Mouse (Mus musculus) hindbrain, embryonic 12.5 days (tissue): Measurements from ENCODE around the gene Zfp827. TPM values are rescaled to one million over a fixed set of nuclear protein-coding genes. Genes with fewer than 3 reads are reported as not detected.
A peak's percentile ranks its signal among the peaks of the same experiment; 100 is the strongest.

Source experiments
- ATAC-seq: fragments of 200-750 bp; cut with Nextera tagmentation; 2 replicates; pipeline ENCODE4 v1.8.0; 2017; ENCODE audit warnings: moderate TSS enrichment; ENCODE audit not compliant: low FRiP score
- H3K27ac ChIP-seq: fragments of 300-500 bp; sonication (generic); 2 replicates; pipeline ENCODE4 v1.5.1; 2016; ENCODE audit warnings: mild to moderate bottlenecking
- H3K27me3 ChIP-seq: fragments of 300-500 bp; sonication (generic); 2 replicates; pipeline ENCODE4 v1.6.1; 2016; ENCODE audit warnings: mild to moderate bottlenecking
- H3K36me3 ChIP-seq: fragments of 300-500 bp; sonication (generic); 2 replicates; pipeline ENCODE4 v1.6.1; 2016; ENCODE audit warnings: mild to moderate bottlenecking
- H3K4me1 ChIP-seq: fragments of 300-500 bp; sonication (generic); 2 replicates; pipeline ENCODE4 v1.6.1; 2016
- H3K4me2 ChIP-seq: fragments of 300-500 bp; sonication (generic); replicated peaks from 2 replicates; pipeline ENCODE4 v1.6.1; 2016; ENCODE audit warnings: mild to moderate bottlenecking
- H3K4me3 ChIP-seq: fragments of 300-500 bp; sonication (generic); 2 replicates; pipeline ENCODE4 v1.5.1; 2016; ENCODE audit warnings: mild to moderate bottlenecking
- H3K9ac ChIP-seq: fragments of 300-500 bp; sonication (generic); 2 replicates; pipeline ENCODE4 v1.6.1; 2016; ENCODE audit warnings: mild to moderate bottlenecking, moderate library complexity
- H3K9me3 ChIP-seq: fragments of 300-500 bp; sonication (generic); replicated peaks from 2 replicates; pipeline ENCODE4 v1.6.1; 2016; ENCODE audit warnings: mild to moderate bottlenecking
- WGBS: fragments of 180-500 bp; shearing (Covaris S2); methylation state at CpG from one replicate; pipeline ENCODE4 v1.1.7; 2016; 5-methylcytosine and 5-hydroxymethylcytosine counted together
- polyA plus RNA-seq: library from polyadenylated mRNA; unstranded; fragments of >200 nt; fragmentation: Nextera tagmentation; extraction: Ambion mirVana; gene quantifications from 2 replicates; pipeline ENCODE4 v1.2.1, GENCODE M21; 2016

Gene Zfp827
- polyA plus RNA-seq, 1 experiment from 2014 or later = 14.2 TPM

DNA sequence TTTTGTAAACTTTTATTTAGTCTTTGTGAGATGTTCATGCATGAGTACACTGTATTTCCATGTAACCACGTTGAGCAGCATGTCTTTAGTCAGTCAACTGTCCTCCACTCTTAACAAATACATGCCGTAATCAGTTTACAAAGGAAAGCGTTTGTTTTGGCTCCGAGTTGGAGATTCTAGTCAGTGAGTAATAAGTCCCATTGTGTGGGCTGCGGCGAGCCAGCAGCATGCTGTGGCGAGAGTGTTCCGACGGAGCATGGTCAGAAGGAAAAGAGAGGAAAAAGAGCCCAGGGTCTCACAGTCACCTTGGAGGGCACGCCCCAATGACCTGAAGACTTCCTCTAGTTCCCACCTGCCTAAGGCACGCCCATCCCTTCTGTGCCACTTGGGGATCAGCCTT lies 68.7 kb downstream of the Zfp827 start:
- 0 out of 2 replicates have a peak, but pooled peaks cover 3% of the 10 kb centered on the region for H3K4me1 ChIP-seq
- no peaks in the 10 kb centered on the region for H3K9me3 ChIP-seq
- H3K4me2 ChIP-seq = no peak overlapping the region
- no peak overlapping the region for H3K4me3 ChIP-seq
- no peak overlapping the region for H3K27ac ChIP-seq
- H3K27me3 ChIP-seq = no peaks in the 10 kb centered on the region
- no peak overlapping the region for H3K9ac ChIP-seq
- ATAC-seq = no peak
- H3K36me3 ChIP-seq = peaks cover 15% of the 10 kb centered on the region
- 61% methylated on average over 11 of the region's 11 CpGs for WGBS

DNA sequence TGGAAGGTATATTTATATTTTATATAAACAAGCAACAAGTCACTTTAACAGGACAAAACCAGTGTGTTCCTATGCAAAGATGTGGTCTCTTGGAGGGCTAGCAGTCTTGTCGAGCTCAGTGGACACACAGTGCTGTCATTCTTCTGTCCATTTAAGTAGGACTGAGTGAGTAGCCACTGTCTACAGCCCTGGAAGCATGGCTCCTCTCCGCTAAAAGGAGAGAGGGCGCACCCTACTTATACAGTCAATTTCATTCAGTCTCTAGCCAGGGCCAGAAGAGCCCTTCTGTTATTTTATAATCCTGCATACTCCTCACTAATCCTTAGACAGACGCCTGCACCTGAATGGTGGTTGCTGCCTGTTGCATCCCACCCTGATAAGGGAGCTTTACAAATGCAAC lies 74.5 kb downstream of the Zfp827 start:
- WGBS = 85% methylated on average over 4 of the region's 4 CpGs
- H3K9ac ChIP-seq = no peak overlapping the region
- no peak for ATAC-seq
- H3K4me2 ChIP-seq = no peak overlapping the region
- no peaks in the 10 kb centered on the region for H3K9me3 ChIP-seq
- H3K4me1 ChIP-seq = peaks cover 26% of the 10 kb centered on the region; the same call in 1 of the 2 replicates
- H3K27me3 ChIP-seq = no peaks in the 10 kb centered on the region
- H3K4me3 ChIP-seq = no peak overlapping the region
- H3K27ac ChIP-seq = no peak overlapping the region
- peaks cover 6% of the 10 kb centered on the region for H3K36me3 ChIP-seq

DNA sequence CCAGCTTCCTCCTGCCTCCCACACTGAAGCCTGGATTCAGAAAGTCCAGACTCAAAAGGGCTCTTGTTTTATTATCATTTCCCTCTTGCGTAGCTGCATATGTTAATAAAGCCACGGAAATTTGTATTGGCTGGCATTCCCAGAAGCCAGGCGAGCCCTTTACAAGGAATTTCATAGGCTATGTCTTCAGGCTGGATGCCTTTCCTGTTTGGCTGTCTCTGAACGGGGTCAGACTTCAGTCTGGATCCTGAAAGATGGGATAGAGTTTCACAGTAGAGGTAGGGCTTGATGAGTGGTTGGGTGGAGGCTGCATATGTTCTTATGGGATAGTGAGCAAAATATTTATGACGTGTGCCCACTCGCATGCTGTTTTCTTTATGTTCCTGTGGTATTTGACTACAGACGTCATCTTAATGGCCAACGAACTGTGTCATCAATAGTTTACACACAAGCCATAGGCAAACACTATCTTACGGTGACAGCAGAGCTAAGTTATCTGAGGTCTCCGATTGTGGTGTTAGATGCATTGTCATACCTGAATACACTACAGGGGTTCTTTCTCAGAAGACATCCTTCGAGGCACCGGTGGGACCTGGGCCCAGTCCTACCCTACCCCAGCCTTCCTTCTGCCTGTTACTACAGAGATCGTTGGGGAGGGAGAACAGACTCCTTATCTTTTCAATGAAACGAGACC lies 75.1 kb downstream of the Zfp827 start:
- H3K27ac ChIP-seq = no peak overlapping the region
- no peak overlapping the region for H3K4me3 ChIP-seq
- H3K4me1 ChIP-seq = peaks cover 26% of the 10 kb centered on the region; the same call in 1 of the 2 replicates
- WGBS = 85% methylated on average over 14 of the region's 14 CpGs
- ATAC-seq = no peak
- no peaks in the 10 kb centered on the region for H3K27me3 ChIP-seq
- H3K4me2 ChIP-seq = no peak overlapping the region
- no peak overlapping the region for H3K9ac ChIP-seq
- peaks cover 6% of the 10 kb centered on the region for H3K36me3 ChIP-seq
- no peaks in the 10 kb centered on the region for H3K9me3 ChIP-seq

DNA sequence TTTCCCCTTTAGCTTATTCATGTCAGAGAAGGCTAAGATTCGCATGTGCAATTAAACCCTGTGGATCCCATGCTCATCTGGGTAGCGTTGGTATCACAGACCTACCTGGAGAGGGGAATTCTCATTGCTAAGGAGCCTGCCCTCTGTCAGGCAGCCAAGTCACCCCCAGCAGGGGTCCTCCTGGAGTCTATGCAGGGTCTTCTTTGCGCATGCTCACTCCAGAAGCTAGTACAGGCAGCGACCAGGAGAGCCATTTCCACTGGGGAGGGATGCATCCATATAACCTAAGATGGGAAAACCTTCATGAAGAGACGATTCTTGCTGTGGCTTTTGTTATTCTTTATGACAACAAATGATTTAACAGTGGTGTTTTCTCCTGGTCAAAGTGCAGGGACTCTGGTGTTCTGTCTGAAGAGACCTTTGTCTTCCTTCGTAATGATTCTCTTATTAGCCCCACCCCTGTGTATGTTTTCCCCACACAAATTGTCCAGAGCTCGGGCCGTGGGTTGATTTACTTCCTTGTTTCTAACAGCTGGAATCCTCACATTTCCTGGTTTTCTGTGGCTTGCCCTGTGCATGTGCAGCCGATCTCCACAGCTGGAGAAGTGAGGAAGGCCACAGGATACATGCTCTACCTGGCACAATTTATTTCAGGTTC lies 75.8 kb downstream of the Zfp827 start:
- H3K36me3 ChIP-seq = peaks cover 6% of the 10 kb centered on the region
- H3K9me3 ChIP-seq = no peaks in the 10 kb centered on the region
- no peak overlapping the region for H3K4me3 ChIP-seq
- ATAC-seq = no peak
- no peaks in the 10 kb centered on the region for H3K27me3 ChIP-seq
- no peak overlapping the region for H3K4me2 ChIP-seq
- peaks cover 26% of the 10 kb centered on the region; the same call in 1 of the 2 replicates for H3K4me1 ChIP-seq
- 73% methylated on average over 9 of the region's 9 CpGs for WGBS
- H3K9ac ChIP-seq = no peak overlapping the region
- no peak overlapping the region for H3K27ac ChIP-seq

DNA sequence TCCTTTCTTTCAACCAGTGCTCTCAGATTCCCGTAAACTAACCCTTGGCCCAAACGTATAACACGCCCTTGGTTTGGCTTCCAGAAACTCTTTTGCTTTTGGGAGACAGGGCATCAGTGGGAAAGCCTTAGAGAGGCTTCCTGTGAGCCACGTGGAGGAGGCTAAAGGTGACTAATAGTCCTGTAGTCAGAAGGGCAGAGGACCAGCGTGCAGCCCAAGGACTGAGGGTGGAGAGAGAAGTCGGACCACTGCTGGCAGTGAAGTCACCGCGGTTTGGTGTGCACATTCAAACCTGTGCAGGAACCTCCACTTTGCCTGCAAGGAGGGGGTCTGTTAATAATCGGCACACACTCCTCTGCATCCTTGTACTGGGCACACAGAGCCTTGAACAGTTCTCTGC lies 76.4 kb downstream of the Zfp827 start:
- no peak overlapping the region for H3K9ac ChIP-seq
- H3K4me1 ChIP-seq = peaks cover 26% of the 10 kb centered on the region; the same call in 1 of the 2 replicates
- peak overlapping the region; percentile 18; the same call in 1 of the 2 replicates for H3K27ac ChIP-seq
- H3K27me3 ChIP-seq = no peaks in the 10 kb centered on the region
- WGBS = 83% methylated on average over 9 of the region's 9 CpGs
- no peak for ATAC-seq
- H3K4me3 ChIP-seq = no peak overlapping the region
- no peak overlapping the region for H3K4me2 ChIP-seq
- H3K36me3 ChIP-seq = peaks cover 6% of the 10 kb centered on the region
- H3K9me3 ChIP-seq = no peaks in the 10 kb centered on the region

DNA sequence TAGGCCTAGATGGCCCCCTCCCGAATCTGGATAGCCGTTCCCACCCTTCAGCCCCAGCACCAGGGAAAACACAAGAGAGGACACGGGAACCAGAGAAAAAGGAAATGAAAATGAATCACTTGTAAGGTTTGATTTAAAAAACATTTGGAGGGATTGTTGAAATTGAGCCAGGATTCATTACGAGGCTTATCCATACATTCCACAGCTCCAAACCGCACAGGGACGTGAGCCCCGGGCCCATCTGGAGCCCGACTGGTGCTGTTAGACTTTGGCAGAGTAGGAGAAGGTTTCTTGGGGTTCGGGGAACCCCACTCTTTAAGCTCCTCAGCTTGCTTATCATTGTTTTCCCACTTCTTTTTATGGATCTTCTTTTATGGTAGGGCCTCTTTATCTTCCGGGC lies 76.9 kb downstream of the Zfp827 start:
- no peaks in the 10 kb centered on the region for H3K9me3 ChIP-seq
- no peak for ATAC-seq
- H3K36me3 ChIP-seq = peaks cover 6% of the 10 kb centered on the region
- WGBS = 84% methylated on average over 10 of the region's 10 CpGs
- H3K4me3 ChIP-seq = no peak overlapping the region
- no peak overlapping the region for H3K9ac ChIP-seq
- H3K27me3 ChIP-seq = no peaks in the 10 kb centered on the region
- H3K4me1 ChIP-seq = peaks cover 26% of the 10 kb centered on the region; the same call in 1 of the 2 replicates
- H3K27ac ChIP-seq = peak overlapping the region; percentile 18; the same call in 1 of the 2 replicates
- H3K4me2 ChIP-seq = no peak overlapping the region

DNA sequence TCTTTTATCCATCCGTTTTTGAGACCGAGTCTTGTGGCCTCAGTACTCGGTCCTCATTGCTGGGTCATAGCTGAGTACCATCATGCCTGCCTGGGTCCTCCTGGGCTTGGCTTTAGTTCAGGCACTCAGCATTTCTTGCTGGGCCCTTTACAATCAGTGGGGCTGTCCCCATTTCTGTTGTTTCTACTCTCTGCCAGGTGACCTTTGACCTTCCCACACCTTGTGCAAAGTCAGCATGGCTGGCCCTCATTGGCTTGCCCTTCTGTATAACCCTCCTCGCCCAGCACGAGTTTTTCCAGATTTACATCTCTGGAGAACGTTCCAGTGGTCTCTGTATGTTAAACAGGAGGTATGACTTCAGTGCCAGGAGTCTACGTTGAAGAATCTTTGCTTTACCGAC lies 83.2 kb downstream of the Zfp827 start:
- 92% methylated on average over 8 of the region's 8 CpGs for WGBS
- H3K4me3 ChIP-seq = no peak overlapping the region
- H3K9me3 ChIP-seq = no peaks in the 10 kb centered on the region
- no peak overlapping the region for H3K9ac ChIP-seq
- H3K27ac ChIP-seq = no peak overlapping the region
- H3K4me1 ChIP-seq = no peaks in the 10 kb centered on the region
- no peak for ATAC-seq
- H3K36me3 ChIP-seq = no peaks in the 10 kb centered on the region
- no peak overlapping the region for H3K4me2 ChIP-seq
- H3K27me3 ChIP-seq = no peaks in the 10 kb centered on the region

DNA sequence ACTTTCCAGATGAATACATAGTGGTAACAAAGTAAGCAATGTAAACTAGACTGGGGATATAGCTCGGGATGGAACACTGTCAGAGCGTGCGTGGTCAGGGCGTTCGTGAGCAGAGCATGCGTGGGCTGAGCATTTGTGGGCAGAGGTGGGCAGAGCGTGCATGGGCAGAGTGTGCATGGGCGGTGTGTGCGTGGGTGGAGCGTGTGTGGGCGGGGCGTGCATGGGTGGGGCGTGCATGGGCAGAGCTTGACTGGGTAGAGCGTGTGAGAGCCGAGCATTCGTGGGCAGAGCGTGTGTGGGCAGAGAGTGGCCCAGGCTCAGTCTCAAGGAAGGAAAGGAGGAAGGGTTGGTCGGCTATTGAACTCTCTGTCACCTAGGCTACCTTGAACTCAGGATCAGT lies 84.2 kb downstream of the Zfp827 start:
- Histone ChIP-seq H3K9me3 (no peaks in the 10 kb centered on the region), H3K4me2 (no peak overlapping the region), H3K9ac (no peak overlapping the region), H3K4me3 (no peak overlapping the region), H3K27ac (no peak overlapping the region), H3K4me1 (no peaks in the 10 kb centered on the region), H3K27me3 (no peaks in the 10 kb centered on the region), H3K36me3 (no peaks in the 10 kb centered on the region)
- 96% methylated on average over 18 of the region's 18 CpGs for WGBS
- no peak for ATAC-seq

DNA sequence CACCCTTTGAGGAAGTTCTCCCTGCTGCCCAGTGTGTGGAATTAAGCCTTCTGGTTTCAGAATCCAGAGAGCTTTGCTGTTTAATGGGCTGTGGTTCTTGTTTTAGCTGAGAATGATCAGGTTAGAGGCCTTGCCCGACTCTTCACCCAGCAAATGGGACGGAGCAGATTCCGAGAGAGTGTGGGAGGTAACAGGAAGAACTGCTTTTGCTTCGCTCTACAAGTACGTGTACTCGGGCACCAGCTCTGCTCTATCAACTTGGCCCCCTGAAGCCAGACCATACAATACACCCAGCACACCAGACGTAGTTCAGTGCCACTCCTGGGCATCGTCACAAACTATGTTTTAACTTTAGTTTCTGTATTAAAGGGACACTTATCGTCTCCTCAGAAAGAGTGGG lies 85.3 kb downstream of the Zfp827 start:
- 94% methylated on average over 9 of the region's 9 CpGs for WGBS
- no peak overlapping the region for H3K4me2 ChIP-seq
- H3K27ac ChIP-seq = no peak overlapping the region
- no peaks in the 10 kb centered on the region for H3K27me3 ChIP-seq
- no peaks in the 10 kb centered on the region for H3K4me1 ChIP-seq
- no peak overlapping the region for H3K9ac ChIP-seq
- no peak overlapping the region for H3K4me3 ChIP-seq
- H3K36me3 ChIP-seq = peaks cover 9% of the 10 kb centered on the region
- no peak for ATAC-seq
- H3K9me3 ChIP-seq = no peaks in the 10 kb centered on the region

DNA sequence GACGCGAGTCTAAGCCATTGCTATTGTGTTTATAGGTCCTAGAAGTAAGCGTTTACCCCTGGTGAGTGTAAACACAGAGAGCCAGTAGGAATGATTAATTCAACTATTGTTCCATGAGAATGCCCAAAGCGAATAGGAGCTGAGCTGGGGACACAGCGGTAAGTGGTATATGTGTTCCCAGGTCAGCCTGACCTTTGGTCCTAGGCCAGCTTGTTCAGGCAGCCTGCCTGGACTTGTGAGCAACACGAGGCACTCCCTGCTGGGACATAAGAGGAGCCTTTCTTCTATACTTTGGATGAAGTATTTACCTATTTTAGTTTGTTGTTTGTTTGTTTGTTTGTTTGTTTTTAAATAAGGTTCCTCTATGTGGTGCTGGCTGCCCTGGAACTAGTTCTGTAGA lies 86.3 kb downstream of the Zfp827 start:
- Histone ChIP-seq H3K4me3 (no peak overlapping the region), H3K27me3 (no peaks in the 10 kb centered on the region), H3K36me3 (peaks cover 15% of the 10 kb centered on the region), H3K27ac (no peak overlapping the region), H3K9me3 (no peaks in the 10 kb centered on the region), H3K4me2 (no peak overlapping the region), H3K9ac (no peak overlapping the region), H3K4me1 (no peaks in the 10 kb centered on the region)
- no peak for ATAC-seq
- 69% methylated on average over 6 of the region's 6 CpGs for WGBS

DNA sequence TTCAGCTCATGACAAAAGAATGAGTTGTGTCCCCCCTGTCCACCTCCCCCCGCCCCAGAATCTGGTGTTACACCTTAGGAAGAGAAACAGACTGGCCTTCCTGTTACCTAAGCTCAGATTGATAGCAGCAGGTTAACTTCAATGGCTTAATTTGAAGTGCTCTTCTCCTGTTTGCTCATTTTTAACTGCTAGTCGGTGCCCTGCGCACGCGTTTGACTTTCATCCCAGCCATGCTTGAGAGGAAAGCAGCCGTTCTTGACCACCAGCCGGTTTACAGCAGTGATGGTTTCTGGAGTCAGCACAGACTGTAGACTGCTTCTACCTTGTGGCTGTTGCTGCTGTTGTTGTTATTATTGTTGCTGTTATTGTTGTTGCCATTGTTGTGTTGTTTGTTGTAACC lies 88.2 kb downstream of the Zfp827 start:
- ATAC-seq = no peak
- H3K4me2 ChIP-seq = no peak overlapping the region
- WGBS = 94% methylated on average over 7 of the region's 7 CpGs
- H3K9ac ChIP-seq = no peak overlapping the region
- no peaks in the 10 kb centered on the region for H3K9me3 ChIP-seq
- H3K4me3 ChIP-seq = no peak overlapping the region
- no peaks in the 10 kb centered on the region for H3K4me1 ChIP-seq
- no peaks in the 10 kb centered on the region for H3K27me3 ChIP-seq
- H3K27ac ChIP-seq = no peak overlapping the region
- peaks cover 30% of the 10 kb centered on the region for H3K36me3 ChIP-seq

DNA sequence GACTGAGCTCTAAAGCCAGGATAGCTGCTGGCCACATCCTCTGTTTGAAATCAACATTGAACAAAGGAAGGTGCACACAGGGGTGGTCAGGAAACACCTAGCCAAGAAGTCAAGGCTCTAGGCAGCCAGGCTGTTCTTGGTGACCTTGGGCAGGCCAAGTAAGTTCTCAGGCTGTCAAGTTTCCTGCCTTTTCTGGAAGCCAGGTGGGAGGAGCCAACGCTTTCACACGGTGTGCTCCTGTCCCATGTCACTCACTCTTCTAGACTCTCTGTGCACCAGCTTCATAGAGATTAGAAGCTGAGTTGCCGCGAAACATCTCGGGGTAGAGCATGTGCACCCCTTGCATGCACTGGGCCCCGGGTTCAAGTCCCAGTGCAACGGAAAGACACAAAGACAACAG lies 89.5 kb downstream of the Zfp827 start:
- Histone ChIP-seq H3K27me3 (no peaks in the 10 kb centered on the region), H3K4me3 (no peak overlapping the region), H3K4me2 (no peak overlapping the region), H3K9me3 (no peaks in the 10 kb centered on the region), H3K36me3 (peaks cover 43% of the 10 kb centered on the region), H3K4me1 (no peaks in the 10 kb centered on the region), H3K27ac (no peak overlapping the region), H3K9ac (no peak overlapping the region)
- 91% methylated on average over 7 of the region's 7 CpGs for WGBS
- ATAC-seq = no peak

DNA sequence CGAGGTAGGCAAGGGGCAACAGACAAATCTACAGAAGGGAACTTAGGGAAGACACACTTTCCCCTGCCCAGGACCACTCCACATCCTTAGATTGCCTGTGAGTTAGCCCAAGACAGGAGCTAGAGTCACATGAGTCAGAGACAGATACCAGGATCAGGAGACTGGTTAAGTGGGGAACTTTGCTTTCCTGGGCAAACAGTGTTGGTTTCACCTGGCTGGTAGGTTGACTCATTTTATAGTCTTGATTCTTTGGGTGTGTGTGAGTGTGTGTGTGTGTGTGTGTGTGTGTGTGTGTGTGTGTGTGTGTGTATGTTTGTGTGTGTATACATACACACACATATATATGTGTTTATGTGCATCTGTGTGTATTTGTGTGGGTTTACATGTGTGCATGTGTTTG lies 93.4 kb downstream of the Zfp827 start:
- peaks cover 53% of the 10 kb centered on the region for H3K36me3 ChIP-seq
- 73% methylated on average over 1 of the region's 1 CpGs for WGBS

More for the DNA sequence above, 93.4 kb downstream of the Zfp827 start:
- no peaks in the 10 kb centered on the region for H3K9me3 ChIP-seq
- no peak overlapping the region for H3K9ac ChIP-seq
- ATAC-seq = no peak
- no peak overlapping the region for H3K27ac ChIP-seq
- no peak overlapping the region for H3K4me3 ChIP-seq
- no peaks in the 10 kb centered on the region for H3K27me3 ChIP-seq
- no peaks in the 10 kb centered on the region for H3K4me1 ChIP-seq
- H3K4me2 ChIP-seq = no peak overlapping the region
